Mouse (Mus musculus) heart, embryonic 15.5 days (tissue): ENCODE measurements around the gene Gpr139. TPM values are rescaled to one million over a fixed set of nuclear protein-coding genes. Genes with fewer than 3 reads are reported as not detected.

Experiments used
- ATAC-seq: fragments of 200-750 bp; cut with Nextera tagmentation; replicated peaks from 2 replicates; pipeline ENCODE4 v1.8.0; 2017; ENCODE audit warnings: low read depth, moderate TSS enrichment; ENCODE audit not compliant: insufficient number of reproducible peaks, insufficient read depth, low FRiP score
- H3K27ac ChIP-seq: fragments of 300-500 bp; sonication (generic); 2 replicates; pipeline ENCODE4 v1.5.1; 2015; ENCODE audit warnings: mild to moderate bottlenecking, inconsistent platforms
- H3K27me3 ChIP-seq: fragments of 300-500 bp; sonication (generic); 2 replicates; pipeline ENCODE4 v1.6.1; 2015; ENCODE audit warnings: inconsistent platforms
- H3K36me3 ChIP-seq: fragments of 300-500 bp; sonication (generic); 2 replicates; pipeline ENCODE4 v1.6.1; 2015; ENCODE audit warnings: mild to moderate bottlenecking, inconsistent platforms
- H3K4me1 ChIP-seq: fragments of 300-500 bp; sonication (generic); replicated peaks from 2 replicates; pipeline ENCODE4 v1.6.1; 2015; ENCODE audit warnings: inconsistent platforms
- H3K4me2 ChIP-seq: fragments of 300-500 bp; sonication (generic); 2 replicates; pipeline ENCODE4 v1.6.1; 2015; ENCODE audit warnings: inconsistent platforms, mild to moderate bottlenecking, moderate library complexity
- H3K4me3 ChIP-seq: fragments of 300-500 bp; sonication (generic); 2 replicates; pipeline ENCODE4 v1.5.1; 2015; ENCODE audit warnings: mild to moderate bottlenecking, inconsistent platforms
- H3K9ac ChIP-seq: fragments of 300-500 bp; sonication (generic); 2 replicates; pipeline ENCODE4 v1.6.1; 2015; ENCODE audit warnings: mild to moderate bottlenecking, inconsistent platforms
- H3K9me3 ChIP-seq: fragments of 300-500 bp; sonication (generic); replicated peaks from 2 replicates; pipeline ENCODE4 v1.6.1; 2016; ENCODE audit warnings: inconsistent platforms
- WGBS: fragments of 180-500 bp; shearing (Covaris S2); methylation state at CpG from one replicate; pipeline ENCODE4 v1.1.7; 2015; ENCODE audit warnings: mixed read lengths; 5-methylcytosine and 5-hydroxymethylcytosine counted together
- polyA plus RNA-seq: library from polyadenylated mRNA; unstranded; fragments of >200 nt; fragmentation: Nextera tagmentation; extraction: Ambion mirVana; gene quantifications from 2 replicates; pipeline ENCODE4 v1.2.1, GENCODE M21; 2015

The Gpr139 gene
- polyA plus RNA-seq, 1 experiment from 2014 or later: not detected

DNA sequence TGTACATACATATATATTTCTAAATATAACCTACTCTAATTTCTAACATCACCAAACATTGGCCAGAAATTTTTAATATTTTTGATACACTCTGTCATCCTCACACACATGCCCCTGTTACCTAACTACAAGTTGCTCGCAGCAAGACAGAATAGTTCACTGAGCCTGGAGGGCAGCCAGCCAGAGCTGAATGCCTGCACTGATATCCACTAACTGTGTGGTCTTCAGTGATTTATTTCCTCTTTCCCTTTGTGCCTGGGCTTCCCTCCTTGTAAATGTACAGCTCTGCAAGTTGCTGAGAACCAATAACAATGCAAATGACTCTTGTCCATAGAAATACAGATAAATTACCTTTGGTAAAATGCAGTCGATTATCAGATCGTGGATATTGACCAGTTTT is 87.8 kb downstream of the Gpr139 start:
- H3K36me3 ChIP-seq: no peaks in the 10 kb centered on the region
- H3K4me2 ChIP-seq: no peak overlapping the region
- no peak overlapping the region for H3K4me3 ChIP-seq
- H3K27ac ChIP-seq: no peak overlapping the region
- H3K27me3 ChIP-seq: no peaks in the 10 kb centered on the region
- WGBS: 77% methylated on average over 3 of the region's 3 CpGs
- H3K4me1 ChIP-seq: no peaks in the 10 kb centered on the region
- ATAC-seq: no peak
- H3K9me3 ChIP-seq: no peaks in the 10 kb centered on the region
- H3K9ac ChIP-seq: no peak overlapping the region

Other genes starting within 250 kb of the Gpr139 start
- 4.9 and 6.0 TPM in 2 replicates for gene Gprc5b, start 189.4 kb downstream of the Gpr139 start, polyA plus RNA-seq